Mouse (Mus musculus) neural tube, embryonic 12.5 days (tissue): ENCODE measurements around the gene Card6. TPM values are rescaled to one million over a fixed set of nuclear protein-coding genes. Genes with fewer than 3 reads are reported as not detected.

Experiments
- ATAC-seq: fragments of 200-750 bp; cut with Nextera tagmentation; 2 replicates; pipeline ENCODE4 v1.8.0; 2017; ENCODE audit warnings: low read depth, mild to moderate bottlenecking, moderate TSS enrichment, moderate library complexity; ENCODE audit not compliant: low FRiP score
- H3K27ac ChIP-seq: fragments of 300-500 bp; sonication (generic); 2 replicates; pipeline ENCODE4 v1.5.1; 2016
- H3K27me3 ChIP-seq: fragments of 300-500 bp; sonication (generic); replicated peaks from 2 replicates; pipeline ENCODE4 v1.6.1; 2016; ENCODE audit warnings: mild to moderate bottlenecking
- H3K36me3 ChIP-seq: fragments of 300-500 bp; sonication (generic); 2 replicates; pipeline ENCODE4 v1.6.1; 2016; ENCODE audit warnings: mild to moderate bottlenecking
- H3K4me1 ChIP-seq: fragments of 300-500 bp; sonication (generic); 2 replicates; pipeline ENCODE4 v1.6.1; 2016
- H3K4me2 ChIP-seq: fragments of 300-500 bp; sonication (generic); replicated peaks from 2 replicates; pipeline ENCODE4 v1.6.1; 2016; ENCODE audit warnings: mild to moderate bottlenecking
- H3K4me3 ChIP-seq: fragments of 300-500 bp; sonication (generic); 2 replicates; pipeline ENCODE4 v1.5.1; 2016
- H3K9ac ChIP-seq: fragments of 300-500 bp; sonication (generic); 2 replicates; pipeline ENCODE4 v1.6.1; 2016; ENCODE audit warnings: mild to moderate bottlenecking
- H3K9me3 ChIP-seq: fragments of 300-500 bp; sonication (generic); 2 replicates; pipeline ENCODE4 v1.6.1; 2016; ENCODE audit warnings: mild to moderate bottlenecking
- WGBS: fragments of 180-500 bp; shearing (Covaris S2); methylation state at CpG from one replicate; pipeline ENCODE4 v1.1.7; 2016; 5-methylcytosine and 5-hydroxymethylcytosine counted together
- polyA plus RNA-seq: library from polyadenylated mRNA; unstranded; fragments of >200 nt; fragmentation: Nextera tagmentation; extraction: Ambion mirVana; gene quantifications from 2 replicates; pipeline ENCODE4 v1.2.1, GENCODE M21; 2016

Gene Card6
- polyA plus RNA-seq, 1 experiment from 2014 or later = 0.71 TPM

DNA sequence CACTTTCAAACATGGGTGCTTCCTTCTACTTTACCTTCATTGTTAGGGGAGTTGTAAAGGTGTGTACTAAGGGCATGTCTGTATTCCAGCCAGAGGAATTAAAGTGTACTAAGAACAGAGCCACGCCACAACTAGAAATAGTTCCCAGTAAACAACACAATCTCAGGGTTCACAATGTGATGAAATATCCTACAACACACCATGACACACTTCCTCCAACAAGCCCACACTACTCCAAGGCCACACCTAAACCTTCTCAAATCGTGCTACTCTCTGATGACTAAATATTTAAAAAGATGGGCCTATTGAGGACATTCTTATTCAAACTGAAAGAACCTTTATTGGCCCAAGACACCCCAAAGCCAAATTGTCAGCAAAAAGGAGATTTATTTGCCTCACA lies 19.1 kb upstream of the Card6 start:
- Histone ChIP-seq H3K4me2 (no peak overlapping the region), H3K27ac (no peak overlapping the region), H3K27me3 (no peaks in the 10 kb centered on the region), H3K36me3 (peaks cover 16% of the 10 kb centered on the region), H3K9ac (no peak overlapping the region), H3K4me1 (no peaks in the 10 kb centered on the region), H3K9me3 (no peaks in the 10 kb centered on the region), H3K4me3 (no peak overlapping the region)
- no peak for ATAC-seq
- WGBS = 76% methylated on average over 2 of the region's 2 CpGs

DNA sequence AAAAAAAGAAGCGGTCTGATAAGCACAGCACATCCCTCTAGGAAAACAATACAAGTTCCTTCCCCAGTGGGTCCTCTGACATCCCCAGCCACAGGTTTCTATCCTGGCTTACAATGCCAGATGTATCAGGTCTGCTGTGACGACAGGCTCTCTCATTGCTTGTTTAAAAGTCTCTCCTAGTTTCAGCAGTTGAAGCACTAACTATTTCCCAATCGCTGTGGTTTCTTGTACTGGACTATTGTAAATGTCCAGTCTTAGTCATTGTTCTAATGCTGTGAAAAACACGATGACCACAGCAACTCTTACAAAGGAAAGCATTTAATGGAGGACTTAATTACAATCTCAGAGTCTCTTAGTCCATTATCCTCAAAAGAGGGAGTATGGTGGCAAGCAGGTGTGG lies 18.1 kb upstream of the Card6 start:
- no peak for ATAC-seq
- Histone ChIP-seq H3K36me3 (peaks cover 22% of the 10 kb centered on the region), H3K27me3 (no peaks in the 10 kb centered on the region), H3K4me2 (no peak overlapping the region), H3K4me1 (no peaks in the 10 kb centered on the region), H3K27ac (no peak overlapping the region), H3K9ac (no peak overlapping the region), H3K4me3 (no peak overlapping the region), H3K9me3 (no peaks in the 10 kb centered on the region)
- WGBS = 73% methylated on average over 4 of the region's 4 CpGs

DNA sequence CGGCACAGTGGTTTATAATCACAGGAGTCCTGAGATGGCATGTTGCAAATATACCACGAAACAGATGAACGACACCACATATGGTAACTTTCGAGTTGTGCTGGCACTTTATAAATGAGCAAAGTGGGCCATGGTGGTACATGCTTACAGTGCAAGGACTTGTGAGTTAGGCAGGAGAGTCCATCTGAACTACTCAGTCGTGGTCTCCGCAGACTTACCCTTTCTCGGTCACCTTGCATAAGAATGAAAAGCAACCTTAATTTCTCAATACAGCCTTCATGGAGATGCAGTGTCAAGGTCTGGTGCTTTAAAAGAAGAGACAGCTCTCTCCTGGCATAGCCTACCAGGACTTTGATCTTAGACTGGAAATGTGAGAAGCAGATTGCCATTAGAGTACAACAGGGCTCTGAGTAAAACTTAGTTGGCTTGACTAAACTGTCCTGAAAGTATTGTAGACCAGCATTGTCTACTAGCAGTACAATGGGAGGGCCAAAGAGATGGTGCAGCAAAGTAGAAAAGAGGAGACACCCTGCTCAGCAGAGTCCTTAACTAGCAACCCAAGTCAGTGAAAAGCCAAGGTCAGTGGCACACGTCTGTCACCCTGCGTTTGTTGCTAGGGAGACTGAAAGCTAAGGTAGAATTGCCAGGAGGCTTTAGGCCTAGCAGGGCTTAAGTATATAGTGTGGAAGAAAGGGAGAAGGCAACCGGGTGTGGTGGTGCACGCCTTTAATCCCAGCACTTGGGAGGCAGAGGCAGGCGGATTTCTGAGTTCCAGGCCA lies 13.4 kb upstream of the Card6 start:
- ATAC-seq = no peak
- 89% methylated on average over 12 of the region's 12 CpGs for WGBS
- peaks cover 54% of the 10 kb centered on the region for H3K36me3 ChIP-seq

DNA sequence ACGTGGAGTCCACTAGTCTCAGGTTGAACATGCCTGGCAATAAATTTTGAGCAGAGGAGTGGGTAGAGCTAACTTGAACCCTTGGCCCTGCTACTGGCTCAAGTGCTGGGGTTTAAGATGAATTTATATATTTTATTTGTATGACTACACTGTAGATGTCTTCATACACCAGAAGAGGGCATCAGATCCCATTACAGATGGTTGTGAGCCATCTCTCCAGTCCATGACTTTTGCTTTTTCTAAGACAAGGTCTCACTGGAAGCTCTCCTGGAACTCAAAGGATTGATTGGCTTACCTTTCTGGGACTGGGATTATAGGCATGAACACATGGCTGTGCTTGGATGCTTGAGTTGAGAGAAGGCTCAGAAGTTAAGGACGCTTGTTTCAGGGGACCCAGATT lies 11.4 kb upstream of the Card6 start:
- Histone ChIP-seq H3K4me3 (no peak overlapping the region), H3K36me3 (peaks cover 50% of the 10 kb centered on the region), H3K4me1 (peaks cover 15% of the 10 kb centered on the region), H3K9ac (no peak overlapping the region), H3K9me3 (no peaks in the 10 kb centered on the region), H3K27me3 (no peaks in the 10 kb centered on the region), H3K4me2 (no peak overlapping the region), H3K27ac (no peak overlapping the region)
- 95% methylated on average over 2 of the region's 2 CpGs for WGBS
- ATAC-seq = no peak

More for the DNA sequence above, 13.4 kb upstream of the Card6 start:
- Histone ChIP-seq H3K27ac (no peak overlapping the region), H3K9me3 (no peaks in the 10 kb centered on the region), H3K4me1 (peaks cover 8% of the 10 kb centered on the region), H3K27me3 (no peaks in the 10 kb centered on the region), H3K4me3 (no peak overlapping the region), H3K4me2 (no peak overlapping the region), H3K9ac (no peak overlapping the region)

DNA sequence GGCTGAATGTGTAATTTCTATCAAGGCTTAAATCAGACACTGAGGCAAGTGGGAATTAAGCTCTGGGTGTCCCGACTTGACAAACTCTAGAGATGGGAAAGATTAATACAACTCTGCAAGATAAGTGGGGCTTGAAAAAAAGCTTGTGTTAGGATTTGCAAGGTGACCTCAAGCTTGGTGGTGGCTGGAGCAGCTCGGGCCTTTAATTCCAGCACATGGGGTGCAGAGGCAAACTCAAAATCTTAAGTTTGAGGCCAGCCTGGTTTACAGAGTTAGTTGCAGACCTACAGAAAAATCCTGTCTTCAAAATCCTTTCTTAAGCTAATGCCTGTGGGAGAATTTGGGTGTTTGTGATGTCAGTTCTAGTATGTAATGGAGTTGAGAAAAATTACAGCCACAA lies 10.9 kb upstream of the Card6 start:
- no peak overlapping the region for H3K4me3 ChIP-seq
- WGBS = 95% methylated on average over 2 of the region's 2 CpGs
- H3K27ac ChIP-seq = no peak overlapping the region
- peaks cover 15% of the 10 kb centered on the region for H3K4me1 ChIP-seq
- H3K9ac ChIP-seq = no peak overlapping the region
- ATAC-seq = no peak
- no peaks in the 10 kb centered on the region for H3K9me3 ChIP-seq
- no peaks in the 10 kb centered on the region for H3K27me3 ChIP-seq
- H3K4me2 ChIP-seq = no peak overlapping the region
- peaks cover 45% of the 10 kb centered on the region for H3K36me3 ChIP-seq

DNA sequence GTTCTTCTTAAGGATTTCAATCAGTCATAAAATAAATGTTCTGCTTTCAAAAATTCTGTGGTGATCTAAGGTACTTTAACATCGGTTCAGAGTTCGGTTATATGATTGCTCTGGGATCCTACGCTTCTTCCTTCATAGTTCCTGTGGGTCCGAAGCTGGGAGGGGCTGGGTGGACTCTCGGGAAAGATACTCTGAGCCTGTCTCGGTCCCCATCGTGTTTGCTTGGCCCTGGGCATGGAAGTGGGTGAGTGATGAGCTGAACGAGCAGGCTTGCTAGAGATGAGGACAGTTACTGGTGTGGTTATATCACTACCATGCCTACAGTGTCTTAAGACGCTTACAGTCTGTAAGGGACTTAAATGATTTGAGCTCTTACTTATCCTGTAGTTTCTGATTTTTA lies 10.3 kb upstream of the Card6 start:
- no peak for ATAC-seq
- WGBS = 92% methylated on average over 9 of the region's 9 CpGs
- H3K36me3 ChIP-seq = peaks cover 44% of the 10 kb centered on the region

DNA sequence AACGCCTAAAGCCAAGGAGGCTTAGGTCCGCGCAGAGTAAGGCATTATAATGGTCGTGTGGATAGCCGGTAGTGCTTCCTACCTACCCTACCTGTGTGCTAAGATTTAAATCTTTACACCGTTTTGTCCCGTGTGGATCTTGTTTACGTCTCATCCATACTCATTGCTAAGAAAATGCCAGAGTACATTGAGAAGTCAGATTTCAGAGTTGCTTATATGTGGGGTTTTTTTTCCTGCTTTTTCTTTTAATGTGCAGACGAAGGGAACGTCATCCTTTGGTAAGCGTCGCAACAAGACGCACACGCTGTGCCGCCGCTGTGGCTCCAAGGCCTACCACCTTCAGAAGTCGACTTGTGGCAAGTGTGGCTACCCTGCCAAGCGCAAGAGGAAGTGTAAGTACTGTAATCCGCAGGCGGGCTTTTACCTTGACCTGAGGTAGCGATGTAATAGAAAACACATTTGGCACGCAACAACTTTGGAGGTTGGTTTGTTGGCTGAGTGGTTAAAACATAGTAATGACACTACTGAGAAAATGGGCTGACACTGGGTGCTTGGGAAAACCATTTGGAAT lies 8.8 kb upstream of the Card6 start:
- H3K4me3 ChIP-seq = peak overlapping the region; percentile 91
- H3K36me3 ChIP-seq = peaks cover 37% of the 10 kb centered on the region
- H3K27me3 ChIP-seq = no peaks in the 10 kb centered on the region
- WGBS = 3% methylated on average over 22 of the region's 22 CpGs
- H3K4me2 ChIP-seq = peak overlapping the region; percentile 78
- H3K4me1 ChIP-seq = peaks cover 15% of the 10 kb centered on the region
- no peaks in the 10 kb centered on the region for H3K9me3 ChIP-seq
- H3K27ac ChIP-seq = 0 out of 2 replicates have a peak overlapping the region, but pooled peaks have one; percentile 79
- no peak for ATAC-seq
- peak overlapping the region; percentile 92 for H3K9ac ChIP-seq

More for the DNA sequence above, 10.3 kb upstream of the Card6 start:
- peaks cover 15% of the 10 kb centered on the region for H3K4me1 ChIP-seq
- no peaks in the 10 kb centered on the region for H3K27me3 ChIP-seq
- no peak overlapping the region for H3K27ac ChIP-seq
- no peak overlapping the region for H3K9ac ChIP-seq
- no peak overlapping the region for H3K4me2 ChIP-seq
- no peaks in the 10 kb centered on the region for H3K9me3 ChIP-seq
- no peak overlapping the region for H3K4me3 ChIP-seq

DNA sequence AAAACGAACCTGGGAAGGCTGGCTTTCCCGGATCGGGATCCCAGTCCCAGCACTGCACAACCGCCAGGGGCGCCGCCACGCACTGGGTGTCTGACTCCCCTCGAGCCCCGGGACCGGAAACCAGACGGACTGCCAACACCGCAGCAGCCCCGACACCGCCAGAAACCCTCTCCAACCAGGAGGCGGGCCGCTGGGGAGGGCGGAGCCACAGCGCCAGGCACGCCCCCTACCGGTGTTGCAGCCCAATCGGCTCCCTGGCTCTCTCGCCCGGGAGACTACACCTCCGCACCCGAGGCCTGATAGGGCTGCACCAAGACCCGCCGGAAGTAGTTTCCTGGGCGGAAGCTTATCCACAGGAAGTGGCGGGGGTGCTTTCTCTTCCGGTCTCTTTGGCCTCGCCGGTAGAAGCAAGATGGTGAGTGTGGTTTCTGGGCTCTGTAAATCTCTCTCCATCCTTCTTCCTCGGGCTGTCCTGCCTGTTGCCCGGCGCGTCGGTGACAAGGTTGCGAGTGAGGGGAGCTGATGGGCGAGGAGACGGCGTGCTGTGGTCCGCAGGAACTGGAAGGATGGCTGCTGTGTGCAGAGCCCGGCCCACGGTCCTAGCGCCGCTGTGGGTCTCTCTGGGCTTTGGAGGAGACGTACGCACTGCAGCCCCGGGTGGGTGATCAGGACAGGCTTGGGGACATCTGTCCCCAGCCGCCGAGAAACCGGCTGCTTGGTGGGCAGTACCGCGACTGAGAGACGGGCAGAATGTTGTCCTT lies 8.1 kb upstream of the Card6 start, which contains the start of gene Rpl37:
TSS of gene Rpl37 (plus strand) at position 376 of the 761 bp plus-strand sequence.
- Histone ChIP-seq H3K9ac (peak within 1 kb of the TSS; percentile 92), H3K4me2 (peak within 1 kb of the TSS; percentile 78), H3K36me3 (peaks cover 31% of the 10 kb centered on the region), H3K27me3 (no peaks in the 10 kb centered on the region), H3K4me3 (peak within 1 kb of the TSS; percentile 91), H3K27ac (peak within 1 kb of the TSS; percentile 79), H3K4me1 (peaks cover 15% of the 10 kb centered on the region), H3K9me3 (no peaks in the 10 kb centered on the region)
- under 1% methylated on average over 55 of the region's 55 CpGs for WGBS
- peak; percentile 99 for ATAC-seq

DNA sequence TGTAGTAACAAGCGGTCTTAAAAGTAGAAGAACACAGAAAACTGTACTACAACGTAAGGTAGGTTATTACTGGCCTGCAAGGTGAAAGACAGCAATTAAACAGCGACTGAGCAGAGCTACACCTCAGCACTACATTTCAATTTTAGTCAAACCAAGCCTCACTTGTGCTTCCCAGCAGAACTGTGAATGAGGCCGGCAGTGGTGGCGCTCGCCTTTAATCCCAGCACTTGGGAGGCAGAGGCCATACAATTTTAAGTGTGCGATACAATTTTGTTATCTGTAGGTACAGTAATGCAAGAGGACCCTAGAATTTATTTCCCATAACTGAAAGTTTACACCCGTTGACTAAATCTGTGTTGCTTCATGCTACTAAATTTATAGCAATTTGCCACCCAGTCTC lies 6.8 kb upstream of the Card6 start:
- Histone ChIP-seq H3K9ac (0 out of 2 replicates have a peak overlapping the region, but pooled peaks have one; percentile 51), H3K36me3 (peaks cover 24% of the 10 kb centered on the region), H3K9me3 (no peaks in the 10 kb centered on the region), H3K27me3 (no peaks in the 10 kb centered on the region), H3K27ac (no peak overlapping the region), H3K4me2 (peak overlapping the region; percentile 78), H3K4me3 (no peak overlapping the region), H3K4me1 (peaks cover 15% of the 10 kb centered on the region)
- ATAC-seq = no peak
- 71% methylated on average over 8 of the region's 8 CpGs for WGBS

DNA sequence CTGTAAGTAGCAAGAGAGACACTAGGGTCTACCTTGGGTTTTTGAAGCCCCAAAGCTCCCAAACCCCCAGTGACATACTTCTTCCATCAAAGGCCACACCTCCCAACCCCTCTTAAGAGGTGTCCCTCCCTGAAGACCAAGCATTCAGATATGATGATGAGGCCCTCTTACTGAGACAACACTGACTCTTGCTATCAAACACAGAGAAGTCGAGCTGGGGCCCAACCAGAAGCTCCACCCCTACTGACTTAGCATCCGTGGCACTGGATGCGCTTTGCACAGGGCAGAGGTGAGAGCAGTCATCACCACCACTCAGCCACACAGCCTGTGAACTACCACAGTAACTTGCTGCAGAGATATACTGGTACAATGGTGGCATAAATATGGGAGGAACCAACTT lies 4.3 kb upstream of the Card6 start:
- H3K9ac ChIP-seq = no peak overlapping the region
- WGBS = 84% methylated on average over 3 of the region's 3 CpGs
- H3K4me3 ChIP-seq = no peak overlapping the region
- no peak overlapping the region for H3K4me2 ChIP-seq
- peaks cover under 1% of the 10 kb centered on the region; the same call in 1 of the 2 replicates for H3K36me3 ChIP-seq
- H3K27ac ChIP-seq = no peak overlapping the region
- no peaks in the 10 kb centered on the region for H3K9me3 ChIP-seq
- H3K27me3 ChIP-seq = no peaks in the 10 kb centered on the region
- no peak for ATAC-seq
- peaks cover 11% of the 10 kb centered on the region for H3K4me1 ChIP-seq

DNA sequence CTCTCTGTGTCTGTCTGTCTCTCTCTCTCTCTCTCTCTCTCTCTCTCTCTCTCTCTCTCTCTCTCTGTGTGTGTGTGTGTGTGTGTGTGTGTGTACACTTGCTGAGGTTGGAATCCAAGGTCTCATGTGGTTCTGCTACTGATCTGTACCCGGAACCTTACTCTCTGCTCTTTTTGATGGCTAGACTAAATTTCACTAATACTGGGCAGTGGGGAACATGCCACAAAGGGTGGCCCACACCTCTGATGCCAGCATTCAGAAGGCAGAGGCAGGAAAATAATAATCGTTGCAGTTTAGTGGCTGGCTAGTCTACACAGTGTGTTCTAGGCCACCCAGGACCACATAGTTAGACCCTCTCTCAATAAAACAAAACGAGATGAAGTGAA lies 309 bp upstream of the Card6 start:
- Histone ChIP-seq H3K27ac (no peak overlapping the region), H3K4me1 (no peaks in the 10 kb centered on the region), H3K4me3 (no peak overlapping the region), H3K9me3 (no peaks in the 10 kb centered on the region), H3K9ac (no peak overlapping the region), H3K4me2 (no peak overlapping the region), H3K36me3 (no peaks in the 10 kb centered on the region), H3K27me3 (no peaks in the 10 kb centered on the region)
- ATAC-seq = no peak
- WGBS = 80% methylated on average over 3 of the region's 3 CpGs

DNA sequence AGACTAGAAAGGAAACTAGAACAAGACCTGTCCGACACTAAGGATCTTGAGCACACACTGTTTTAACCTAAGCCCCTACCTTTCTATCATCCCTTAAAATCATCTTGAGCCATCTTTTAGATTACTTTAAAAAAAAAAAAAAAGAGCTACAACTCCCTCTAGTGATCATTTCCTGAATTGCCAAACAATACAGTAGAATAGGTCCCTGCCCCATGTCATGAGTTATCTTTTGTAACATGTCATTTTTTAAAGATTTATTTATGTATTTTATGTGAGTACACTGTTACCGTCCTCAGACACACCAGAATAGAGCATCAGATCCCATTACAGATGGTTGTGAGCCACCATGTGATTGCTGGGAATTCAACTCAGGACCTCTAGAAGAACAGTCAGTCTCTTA lies 2.0 kb downstream of the Card6 start:
- ATAC-seq = 0 out of 2 replicates have a peak, but pooled peaks have one; percentile 41
- WGBS = 59% methylated on average over 2 of the region's 2 CpGs
- Histone ChIP-seq H3K27ac (no peak overlapping the region), H3K4me1 (no peaks in the 10 kb centered on the region), H3K4me2 (no peak overlapping the region), H3K9me3 (no peaks in the 10 kb centered on the region), H3K36me3 (no peaks in the 10 kb centered on the region), H3K4me3 (no peak overlapping the region), H3K9ac (no peak overlapping the region), H3K27me3 (no peaks in the 10 kb centered on the region)
